Mouse (Mus musculus): ENCODE measurements around the gene Ppie. TPM values are rescaled to one million over a fixed set of nuclear protein-coding genes. Genes with fewer than 3 reads are reported as not detected.
A peak's percentile ranks its signal among the peaks of the same experiment; 100 is the strongest.

Ppie gene
- total RNA-seq, 2 experiments from 2014 or later = 20.7 to 22.6 TPM

DNA sequence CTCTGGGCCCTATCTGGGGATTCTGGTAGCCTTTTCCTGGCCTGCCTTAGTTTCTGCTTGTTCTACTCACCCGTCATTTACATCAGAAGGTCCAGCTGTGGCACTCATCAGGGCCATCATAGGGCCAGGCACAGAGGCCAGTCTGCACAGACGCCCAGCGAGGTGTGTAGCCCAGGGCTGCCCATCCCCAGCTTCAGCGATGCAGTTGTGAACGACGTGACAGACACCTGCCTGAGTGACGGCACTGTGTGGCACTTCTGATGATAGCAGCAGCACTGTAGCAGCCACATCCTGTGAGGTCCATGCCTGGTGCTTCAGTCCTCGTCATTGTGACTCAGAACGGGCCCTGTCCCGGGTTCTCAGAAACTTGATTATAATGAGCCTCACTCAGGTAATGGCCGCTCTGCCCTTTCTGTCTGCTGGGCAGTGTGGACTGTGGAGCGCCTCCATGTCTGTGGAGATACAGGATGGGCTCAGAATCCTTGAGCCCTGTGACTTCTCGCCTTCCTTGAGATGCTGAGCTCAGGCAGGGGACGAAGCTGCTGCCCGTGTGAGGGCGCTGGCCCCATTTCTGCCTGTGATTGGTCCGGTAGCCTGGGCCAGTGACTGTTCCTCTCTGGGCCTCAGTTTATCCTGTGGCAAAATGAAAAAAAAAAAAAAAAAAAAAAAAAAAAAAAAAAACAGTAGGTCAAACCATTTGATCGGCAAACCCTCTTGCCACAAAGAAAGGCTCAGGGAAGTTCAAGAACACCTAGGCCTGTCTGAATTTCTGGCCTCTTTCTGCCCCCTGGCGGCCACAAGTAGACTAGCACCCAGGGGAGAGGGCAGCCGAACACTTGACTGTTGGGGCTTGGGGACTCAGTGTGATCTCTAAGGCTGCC lies 57.2 kb downstream of the Ppie start:
- intact Hi-C loops (cut with DNase I) = loop anchor here (1.0 to 5.0 kb wide), 3 partner anchors 87 to 275 kb away; partner anchors contain the start of gene Mycl
- peak; percentile 49 to 70 for DNase-seq (ENCODE audit: low spot score in 2 of 2)

DNA sequence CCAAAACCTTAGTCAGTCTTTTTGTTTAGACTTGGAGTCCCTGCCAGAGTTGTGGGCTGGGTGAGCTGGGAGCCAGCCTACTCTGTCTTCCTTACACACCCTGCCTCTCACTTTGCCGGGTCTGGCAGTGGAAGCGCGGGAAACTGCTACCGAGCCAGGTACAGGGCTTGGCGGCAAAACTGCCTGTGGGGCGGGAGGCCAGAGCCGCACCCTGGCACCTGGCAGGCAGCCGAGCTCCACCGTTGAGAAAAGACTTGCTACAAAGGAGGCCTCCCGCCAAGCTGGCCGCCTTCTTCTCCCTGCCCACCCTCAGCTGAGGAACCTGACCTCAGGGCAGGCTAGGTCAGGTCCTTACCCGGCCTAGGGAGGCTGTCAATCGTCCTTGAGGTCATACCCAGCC lies 59.0 kb downstream of the Ppie start:
- peak in 1 of 2 experiments; percentile 35 for DNase-seq (ENCODE audit: low spot score in 2 of 2)
- intact Hi-C loops (cut with DNase I) = loop anchor here (5.0 kb wide), 2 partner anchors 183 to 273 kb away; no protein-coding TSS in a partner anchor

DNA sequence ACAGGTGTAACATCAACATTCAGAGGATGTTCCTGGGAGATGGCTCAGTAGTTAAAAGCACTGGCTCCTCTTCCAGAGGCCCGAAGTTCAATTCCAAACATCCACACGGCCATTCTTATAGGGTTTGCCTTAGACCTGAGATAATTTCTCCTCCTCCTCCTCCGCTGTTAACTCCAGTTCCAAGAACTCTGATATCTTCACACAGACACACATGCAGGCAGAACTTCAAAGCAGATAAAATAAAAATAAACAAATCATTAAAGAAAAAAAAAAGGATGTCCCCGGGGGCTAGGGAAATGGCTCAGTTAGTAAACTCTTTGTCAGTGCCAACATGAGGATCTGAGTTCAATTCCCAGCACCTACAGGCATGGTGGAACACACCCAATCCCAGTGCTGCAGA lies 61.5 kb downstream of the Ppie start:
- intact Hi-C loops (cut with DNase I) = no loop called here
- DNase-seq (ENCODE audit: low spot score in 2 of 2) = no peak

Other genes starting within 250 kb of the Ppie start
- 10 to 100 TPM; 57.2 to 63.3 TPM for gene Mfsd2a, start 178.8 kb downstream of the Ppie start, total RNA-seq (2021)
- 10 to 100 TPM; 20.6 to 23.4 TPM for gene Mycl, start 144.3 kb downstream of the Ppie start, total RNA-seq (2021)
- 10 to 100 TPM; 22.8 to 22.9 TPM for gene Trit1, start 123.4 kb downstream of the Ppie start, total RNA-seq (2021)
- gene Bmp8b, start 34.8 kb downstream of the Ppie start, total RNA-seq (2021) = under 1 TPM; 0.24 to 0.40 TPM
- under 1 TPM in 1 of 2 experiments, not detected in 1; 0.30 TPM for gene Oxct2b, start 23.7 kb downstream of the Ppie start, total RNA-seq (2021)
- gene Hpcal4, start 43.3 kb upstream of the Ppie start, total RNA-seq (2021) = 100 to 1,000 TPM; 350 to 371 TPM
- 10 to 100 TPM; 10.1 to 11.0 TPM for gene Nt5c1a, start 61.6 kb upstream of the Ppie start, total RNA-seq (2021)
- gene Heyl, start 93.6 kb upstream of the Ppie start, total RNA-seq (2021) = 1 to 10 TPM; 6.4 to 7.1 TPM
- 10 to 100 TPM; 37.2 to 39.2 TPM for gene Pabpc4, start 122.4 kb upstream of the Ppie start, total RNA-seq (2021)
- gene Oxct2a, start 183.7 kb upstream of the Ppie start, total RNA-seq (2021) = not detected
- under 1 TPM; 0.24 to 0.30 TPM for gene Bmp8a, start 203.3 kb upstream of the Ppie start, total RNA-seq (2021)